Mouse (Mus musculus): ENCODE data around the gene Il18r1.
A peak's percentile ranks its signal among the peaks of the same experiment; 100 is the strongest.

Gene Il18r1

DNA sequence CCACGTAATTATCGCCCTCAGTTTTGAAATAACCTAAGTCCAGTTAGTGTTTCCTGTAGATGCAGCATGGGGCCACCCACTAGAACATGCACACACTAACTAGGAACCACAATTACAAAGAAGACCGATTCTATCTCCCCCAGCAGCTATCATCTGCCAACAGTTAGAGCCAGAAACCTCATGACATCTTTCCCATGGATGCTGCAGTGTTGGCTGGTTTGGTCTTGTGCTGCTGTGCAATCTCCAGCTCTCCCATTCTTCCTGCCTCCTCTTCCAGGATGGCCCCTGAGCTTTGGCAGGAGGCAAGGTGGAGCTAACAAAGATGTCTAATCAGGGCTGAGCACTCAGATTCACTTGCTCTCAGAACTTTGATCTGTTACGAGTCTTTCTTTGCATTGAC, 35.8 kb downstream of the Il18r1 start:
- no peak for DNase-seq

DNA sequence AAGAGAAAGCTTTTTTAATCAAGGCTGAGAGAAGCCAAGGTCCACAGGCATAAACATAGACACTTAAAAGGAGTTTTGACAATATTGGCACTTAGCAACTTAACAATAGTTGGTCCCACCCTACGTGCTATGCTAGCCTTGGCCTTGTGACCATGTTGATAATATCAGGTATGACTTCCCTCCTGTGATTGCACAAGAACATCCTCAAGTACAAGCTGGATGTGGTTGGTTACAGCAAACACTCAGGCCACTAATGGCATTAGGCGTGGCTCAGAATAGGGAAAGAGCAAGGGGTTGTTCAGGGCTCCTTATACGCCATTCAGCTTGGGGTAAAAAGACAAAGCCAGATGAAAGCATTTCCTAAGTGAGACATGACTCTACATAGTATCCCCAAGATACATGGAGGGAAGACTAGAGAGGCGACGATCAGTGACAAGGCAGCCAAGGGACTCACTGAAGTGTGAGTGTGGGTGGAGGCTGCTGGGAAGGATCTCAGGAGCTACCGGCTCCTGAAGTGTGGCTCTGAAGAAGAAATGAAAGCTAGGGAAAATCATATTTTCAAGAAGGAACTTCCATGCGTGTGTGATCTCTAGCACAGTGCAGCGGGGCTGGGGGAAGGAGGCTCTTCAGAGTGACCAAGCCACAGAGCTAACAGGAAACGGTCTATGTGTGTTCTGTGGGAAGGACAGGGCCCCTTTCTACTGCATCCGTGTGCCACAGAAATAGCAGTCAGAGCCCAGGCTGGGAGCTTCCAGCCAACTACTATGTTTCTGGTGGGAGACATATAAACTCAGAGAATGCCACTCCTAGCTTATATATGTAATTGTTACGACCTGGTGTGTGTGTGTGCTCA, 36.4 kb downstream of the Il18r1 start:
- DNase-seq = no peak

DNA sequence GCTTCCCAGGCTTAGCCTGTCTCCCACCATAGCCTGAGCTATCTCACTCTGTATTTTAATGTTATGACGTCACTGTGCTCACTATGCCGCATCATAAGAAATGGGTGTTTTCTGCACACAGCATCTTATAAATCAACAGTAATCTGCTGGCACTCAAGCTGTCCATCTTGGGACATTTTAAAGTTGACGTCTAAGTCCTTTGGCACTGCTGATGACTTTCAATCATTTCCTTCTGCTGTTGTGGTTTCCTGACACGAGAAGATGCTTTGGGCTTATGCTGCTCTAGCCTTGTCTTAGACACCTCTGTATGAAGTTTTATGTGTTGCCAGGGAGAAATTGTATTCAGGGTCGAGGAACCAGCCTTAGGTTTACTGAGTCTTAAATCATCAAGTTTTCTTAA, 39.2 kb downstream of the Il18r1 start:
- no peak for DNase-seq

DNA sequence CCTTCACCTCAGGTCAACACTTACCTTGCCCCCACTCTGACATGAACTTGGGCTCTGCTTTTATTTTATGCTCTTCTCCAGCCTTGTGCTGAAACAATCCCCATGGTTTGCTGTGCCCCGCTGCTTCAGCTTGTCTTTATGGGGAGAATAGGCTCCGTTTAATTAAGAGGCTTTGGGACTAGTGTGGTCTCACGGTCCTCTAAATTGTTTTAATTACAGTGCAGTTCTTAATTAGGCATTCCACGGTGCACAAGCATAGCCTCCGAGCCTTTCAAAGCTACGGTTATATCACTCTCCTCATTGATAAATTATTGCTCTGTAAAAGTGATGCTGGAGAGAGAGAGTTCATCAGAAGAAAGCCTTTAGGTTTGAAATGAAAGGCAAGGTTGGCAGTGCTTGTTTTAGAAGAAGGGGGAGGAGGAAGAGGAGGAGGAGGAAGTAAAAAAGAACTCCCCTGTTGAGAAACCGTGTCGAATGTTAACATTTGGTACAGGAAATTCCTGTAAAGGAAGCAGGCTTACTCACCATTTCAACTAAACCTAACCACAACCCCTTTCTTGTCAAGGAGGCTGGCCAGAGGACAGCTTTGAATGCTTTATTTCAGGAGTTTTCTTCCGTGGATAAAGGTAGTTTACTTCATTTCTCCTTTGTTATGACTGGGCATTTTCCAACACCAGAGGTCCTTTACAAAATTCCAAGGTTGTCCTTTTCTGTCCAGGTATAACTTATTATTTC, 49.7 kb downstream of the Il18r1 start, which contains the start of gene Il18rap:
TSS of gene Il18rap (plus strand) at position 512 of the 735 bp plus-strand sequence.
- DNase-seq = no peak

DNA sequence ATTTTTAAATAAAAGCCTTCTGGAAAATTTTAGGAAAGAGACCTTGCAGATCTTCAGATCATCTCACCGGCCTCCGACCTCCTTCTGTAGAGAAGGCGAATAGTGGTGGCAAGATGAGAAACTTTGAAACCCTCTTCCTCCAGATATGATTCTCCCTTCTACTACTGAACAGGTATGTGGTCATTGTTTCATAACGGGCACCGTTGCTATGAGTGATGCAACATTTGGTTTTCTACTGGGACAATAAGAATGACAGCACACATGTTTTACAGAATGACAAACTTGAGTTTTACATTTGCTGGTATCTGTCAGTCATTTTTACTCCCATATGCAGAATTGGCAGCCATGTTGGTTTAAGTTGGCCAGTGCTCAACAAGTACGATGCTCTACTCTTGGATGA, 51.0 kb downstream of the Il18r1 start:
- no peak for DNase-seq

DNA sequence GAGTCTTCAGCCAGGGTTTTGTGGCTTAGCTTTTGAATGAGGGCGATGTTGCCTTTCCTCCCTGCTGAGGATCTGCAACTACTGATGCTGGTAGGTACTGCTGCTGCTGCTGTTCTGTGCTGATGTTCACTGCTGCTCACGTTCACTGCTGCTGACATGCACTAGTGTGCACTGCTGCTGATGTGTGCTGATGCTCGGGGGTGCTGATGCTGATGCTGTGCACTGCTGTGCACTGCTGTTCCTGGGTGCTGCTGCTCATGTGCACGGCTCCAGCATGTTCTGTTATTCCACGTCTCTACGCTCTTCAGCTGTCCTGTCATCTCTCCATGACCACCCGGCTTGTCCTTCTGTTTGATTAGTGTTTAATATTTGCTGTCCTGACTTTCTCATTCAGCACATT, 57.6 kb downstream of the Il18r1 start:
- DNase-seq = no peak

DNA sequence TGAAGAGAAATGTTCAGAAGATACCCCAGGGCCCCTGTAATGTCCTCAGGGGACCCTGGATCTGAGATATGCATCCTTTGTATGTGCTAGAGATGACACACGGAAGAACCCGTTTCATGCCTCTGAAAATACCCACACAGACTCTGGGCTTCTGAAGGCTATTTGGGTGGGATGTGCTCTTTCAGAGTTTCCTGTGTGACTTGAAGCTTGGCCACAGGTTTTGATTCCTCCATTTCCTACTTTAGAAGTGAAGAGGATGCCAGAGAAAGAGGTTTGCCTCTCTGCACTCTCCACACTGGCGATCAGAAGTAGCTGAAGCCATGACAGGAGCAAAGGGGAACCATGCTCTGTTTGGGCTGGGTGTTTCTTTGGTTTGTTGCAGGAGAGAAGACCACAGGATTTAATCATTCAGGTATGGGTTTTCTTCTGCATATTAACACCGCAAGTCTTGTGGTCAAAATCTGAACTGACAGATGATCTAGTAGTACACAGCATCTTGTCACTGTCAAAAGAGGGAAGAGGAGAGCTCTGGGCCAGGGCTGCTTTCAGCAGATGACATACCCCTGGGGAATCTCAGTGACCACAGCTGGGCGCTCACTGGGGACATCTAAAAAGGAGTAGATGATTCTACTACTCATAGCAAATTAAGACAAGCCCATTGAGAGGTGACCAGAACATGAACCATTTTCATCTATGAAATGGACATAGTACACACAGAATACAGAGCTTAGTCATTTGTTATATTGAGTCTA, 58.8 kb downstream of the Il18r1 start:
- no peak for DNase-seq

DNA sequence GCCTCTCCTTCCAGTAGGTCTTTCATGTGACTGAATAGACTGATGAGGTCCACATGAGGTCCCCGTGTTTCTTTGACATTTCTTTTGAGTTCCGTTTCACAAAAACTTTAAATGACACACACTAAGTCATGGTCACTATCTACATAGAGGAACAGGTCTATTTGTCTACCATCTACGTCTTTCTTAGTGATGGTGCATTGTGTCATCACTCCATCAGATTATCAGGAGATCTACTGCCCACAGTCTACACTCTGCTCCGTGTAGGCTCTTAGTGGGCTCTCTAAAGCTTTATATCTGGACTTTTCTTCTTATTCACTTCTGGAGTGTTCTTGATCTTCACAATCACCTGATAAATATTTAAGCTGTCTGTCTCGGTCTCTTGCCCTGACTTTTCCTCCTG, 63.9 kb downstream of the Il18r1 start:
- DNase-seq = no peak

DNA sequence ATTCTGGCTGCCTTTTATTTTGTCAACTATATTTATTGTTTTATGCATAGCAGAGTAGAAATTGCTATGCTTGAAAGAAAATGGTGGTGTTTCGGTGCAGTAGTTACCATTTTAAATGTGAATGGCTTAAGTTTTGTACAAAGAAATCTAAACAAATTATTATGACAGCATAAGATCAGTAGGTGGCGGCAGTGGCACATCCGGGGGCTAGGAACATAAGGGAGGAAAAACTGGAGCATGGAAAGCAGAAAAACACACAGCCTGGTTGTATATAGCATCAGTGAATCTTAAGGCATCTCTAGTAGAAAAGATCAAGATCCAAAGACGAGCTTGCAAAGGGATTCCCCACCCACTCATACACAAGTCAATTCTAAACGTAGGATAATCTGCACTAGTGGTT, 72.2 kb downstream of the Il18r1 start:
- no peak for DNase-seq

DNA sequence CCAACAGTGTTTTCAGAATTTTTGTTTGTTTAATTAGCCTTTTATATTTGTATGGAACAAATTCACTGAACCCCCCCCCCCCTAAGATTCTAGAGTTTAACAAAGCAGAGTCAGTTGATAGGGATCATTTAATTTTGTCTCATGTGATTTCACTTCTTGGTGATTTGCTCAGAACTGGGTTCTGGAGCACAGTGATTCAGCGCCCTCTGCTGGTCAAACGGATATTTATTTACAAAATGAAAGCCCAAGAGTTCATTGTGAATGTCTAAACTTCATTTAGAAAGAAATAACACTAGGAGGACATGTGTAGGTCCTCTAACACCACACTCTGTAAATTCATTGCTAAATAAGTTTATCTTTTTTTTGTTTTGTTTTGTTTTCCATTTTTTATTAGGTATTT, 79.3 kb downstream of the Il18r1 start:
- DNase-seq = peak; percentile 69 to 71

DNA sequence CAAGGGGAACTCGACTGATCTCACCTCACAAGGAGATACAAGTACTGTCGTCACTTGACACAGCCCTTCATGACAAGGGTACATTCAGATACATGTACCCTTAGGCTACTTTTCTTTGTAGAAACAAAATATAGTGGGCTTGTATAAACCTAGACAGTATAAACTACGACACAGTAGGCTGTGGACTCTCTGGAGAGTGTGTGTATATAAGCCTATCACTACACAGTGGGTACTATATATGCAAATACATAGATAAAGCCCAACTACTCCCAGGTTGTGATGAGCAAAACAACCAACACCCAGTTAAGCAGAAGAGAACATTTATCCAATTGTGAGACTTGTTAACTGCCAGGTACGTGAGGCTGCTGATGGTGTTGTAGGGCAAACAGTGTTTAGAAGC, 81.3 kb downstream of the Il18r1 start:
- no peak for DNase-seq

DNA sequence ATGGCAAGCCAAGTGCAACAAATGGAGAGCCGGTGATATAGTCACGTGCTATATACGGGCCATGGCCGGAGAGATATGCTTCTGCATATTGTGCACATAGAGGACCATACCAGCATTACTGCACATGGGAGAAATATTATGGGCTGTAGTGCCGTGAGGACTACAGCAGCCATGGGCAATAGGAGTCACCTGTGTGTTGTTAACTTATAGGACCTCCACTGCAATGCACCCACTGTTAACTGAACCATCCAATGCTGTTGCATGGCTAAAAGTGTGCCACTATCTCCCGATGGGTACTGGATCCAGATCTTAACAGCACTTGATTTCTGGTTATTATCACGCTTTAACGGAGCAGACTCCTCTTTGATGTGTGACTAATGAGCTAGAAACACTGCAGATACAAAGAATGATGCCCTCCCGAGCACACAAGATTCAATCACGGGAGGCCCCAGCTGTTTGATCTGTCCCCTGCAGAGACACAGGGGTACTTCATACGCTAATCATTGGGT, 81.8 kb downstream of the Il18r1 start:
- no peak for DNase-seq

DNA sequence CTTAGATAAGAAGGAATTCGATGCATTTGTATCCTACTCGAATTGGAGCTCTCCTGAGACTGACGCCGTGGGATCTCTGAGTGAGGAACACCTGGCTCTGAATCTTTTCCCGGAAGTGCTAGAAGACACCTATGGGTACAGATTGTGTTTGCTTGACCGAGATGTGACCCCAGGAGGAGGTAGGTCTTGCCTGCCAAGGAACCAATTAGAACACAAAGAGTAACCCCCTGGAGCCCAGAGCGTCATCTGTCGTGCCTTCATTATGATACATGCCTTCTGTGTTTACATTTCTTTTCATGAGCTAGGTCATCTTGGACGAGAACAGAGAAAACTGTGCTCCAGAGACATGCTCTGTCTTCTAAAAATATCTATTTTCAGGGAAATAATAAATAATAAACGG, 82.4 kb downstream of the Il18r1 start:
- no peak for DNase-seq
